Mouse (Mus musculus): Measurements from ENCODE around the gene Unk.

Unk gene

DNA sequence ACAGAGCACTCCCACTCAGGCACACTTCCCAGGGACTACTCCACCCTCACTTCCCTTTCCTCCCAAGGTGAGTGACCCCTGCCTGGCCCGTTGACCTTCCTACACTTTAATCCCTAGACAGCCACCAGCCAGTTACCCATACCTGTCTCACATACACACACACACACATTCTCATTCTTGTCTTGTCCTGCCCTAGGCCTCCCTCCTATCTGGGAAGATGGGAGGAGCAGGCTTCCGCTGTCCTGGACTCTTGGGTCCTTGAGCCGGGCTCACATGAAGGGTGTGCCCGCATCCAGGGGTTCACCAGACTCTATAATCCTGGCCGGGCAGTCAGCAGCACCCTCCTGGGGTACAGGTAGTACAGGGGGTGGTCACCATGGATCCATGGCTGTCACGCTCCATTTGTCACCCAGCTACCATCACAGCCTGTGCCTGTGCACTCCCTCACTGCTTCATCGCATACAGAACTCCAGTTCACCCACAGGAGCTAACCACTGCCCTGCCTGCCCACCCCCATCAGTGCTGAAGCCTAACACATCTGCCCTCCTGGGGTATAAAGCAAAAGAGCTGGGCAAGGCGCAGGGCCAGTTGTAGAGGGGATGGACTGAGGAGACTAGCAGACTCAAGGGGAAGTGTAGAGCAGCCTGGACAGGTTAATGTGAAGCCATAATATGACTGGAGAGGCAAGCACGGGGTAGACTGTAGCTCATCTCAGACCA is 24.3 kb upstream of the Unk start:
- no peak for TF ChIP-seq GATA4 (IDR thresholded peaks at IDR 0.05; ENCODE audit: insufficient replicate concordance, low read length)

- no peak for TF ChIP-seq GATA4 (IDR thresholded peaks at IDR 0.05; ENCODE audit: insufficient replicate concordance, low read length)
Observed at GRCm38 (mm10) chr11:116007095-116007850, 22.8 kb upstream of the Unk start.

- TF ChIP-seq GATA4 (IDR thresholded peaks at IDR 0.05; ENCODE audit: insufficient replicate concordance, low read length) = no peak
Observed at GRCm38 (mm10) chr11:116008411-116008810, 21.7 kb upstream of the Unk start.

DNA sequence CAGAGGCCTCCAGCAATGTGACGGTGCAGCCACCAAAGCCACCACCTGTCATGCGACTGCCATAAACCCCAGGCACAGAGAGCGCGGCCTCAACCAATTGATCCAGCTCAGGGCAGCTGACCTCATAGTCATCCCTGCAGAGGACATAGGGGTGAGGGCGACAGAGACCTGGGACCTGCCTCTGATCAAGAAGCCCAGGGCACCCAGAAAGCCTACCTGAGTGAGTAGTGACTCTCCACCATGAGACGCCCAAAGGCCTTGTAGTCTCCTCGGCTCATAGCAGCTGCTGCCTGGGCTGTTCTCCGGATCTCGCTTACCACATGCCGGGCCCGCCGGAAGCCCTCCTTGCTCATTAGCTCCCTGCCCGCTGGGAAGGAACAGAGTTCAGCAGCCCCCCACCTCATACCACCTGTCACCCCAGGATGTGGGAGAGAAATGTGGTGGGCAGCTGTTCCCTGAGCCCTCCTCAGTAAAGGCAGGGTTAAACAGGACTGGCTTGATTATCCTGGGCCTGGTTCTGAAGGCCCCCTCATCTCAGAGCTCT is 21.2 kb upstream of the Unk start:
- TF ChIP-seq GATA4 (IDR thresholded peaks at IDR 0.05; ENCODE audit: insufficient replicate concordance, low read length) = no peak

DNA sequence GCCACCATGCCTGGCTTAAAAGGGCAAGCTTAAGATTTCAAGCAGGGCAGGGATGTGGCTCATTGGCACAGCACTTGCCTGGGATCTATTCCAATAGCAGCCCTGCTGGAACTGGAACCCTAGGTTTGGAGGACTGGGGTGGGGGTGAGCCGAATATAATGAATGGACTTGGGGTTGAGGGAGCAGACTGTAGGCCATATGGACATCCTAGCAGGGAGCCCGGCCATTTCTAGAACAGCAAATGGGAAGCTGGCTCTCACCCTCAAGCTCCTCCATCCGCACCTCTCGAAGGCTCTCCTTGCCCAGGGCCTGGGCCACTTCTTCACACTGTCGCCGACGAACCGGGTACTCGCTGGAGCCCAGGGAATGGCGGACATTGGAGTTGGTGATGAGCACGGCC is 20.5 kb upstream of the Unk start:
- TF ChIP-seq GATA4 (IDR thresholded peaks at IDR 0.05; ENCODE audit: insufficient replicate concordance, low read length) = no peak

DNA sequence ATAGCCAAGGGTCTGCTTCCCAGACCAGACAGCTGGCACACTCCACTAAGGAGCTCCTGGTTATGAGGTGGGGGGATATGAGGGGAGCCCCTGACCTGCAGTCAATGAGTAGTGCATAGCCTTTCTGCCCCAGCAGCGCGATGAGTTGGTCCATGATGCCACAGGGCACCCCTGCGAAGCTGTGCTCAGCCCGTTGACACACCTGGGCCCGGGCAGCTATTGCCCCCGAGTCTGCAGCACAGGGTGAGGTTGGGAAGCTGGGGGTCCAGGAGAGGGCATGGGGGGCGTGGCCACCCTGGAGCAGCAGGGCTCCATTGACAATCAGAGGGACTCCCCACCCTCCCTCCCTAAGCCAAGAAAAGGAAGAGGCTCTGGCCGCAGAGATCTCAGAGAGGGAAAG is 20.0 kb upstream of the Unk start:
- no peak for TF ChIP-seq GATA4 (IDR thresholded peaks at IDR 0.05; ENCODE audit: insufficient replicate concordance, low read length)

- TF ChIP-seq GATA4 (IDR thresholded peaks at IDR 0.05; ENCODE audit: insufficient replicate concordance, low read length) = no peak
Observed at GRCm38 (mm10) chr11:116010948-116011347, 19.2 kb upstream of the Unk start.

DNA sequence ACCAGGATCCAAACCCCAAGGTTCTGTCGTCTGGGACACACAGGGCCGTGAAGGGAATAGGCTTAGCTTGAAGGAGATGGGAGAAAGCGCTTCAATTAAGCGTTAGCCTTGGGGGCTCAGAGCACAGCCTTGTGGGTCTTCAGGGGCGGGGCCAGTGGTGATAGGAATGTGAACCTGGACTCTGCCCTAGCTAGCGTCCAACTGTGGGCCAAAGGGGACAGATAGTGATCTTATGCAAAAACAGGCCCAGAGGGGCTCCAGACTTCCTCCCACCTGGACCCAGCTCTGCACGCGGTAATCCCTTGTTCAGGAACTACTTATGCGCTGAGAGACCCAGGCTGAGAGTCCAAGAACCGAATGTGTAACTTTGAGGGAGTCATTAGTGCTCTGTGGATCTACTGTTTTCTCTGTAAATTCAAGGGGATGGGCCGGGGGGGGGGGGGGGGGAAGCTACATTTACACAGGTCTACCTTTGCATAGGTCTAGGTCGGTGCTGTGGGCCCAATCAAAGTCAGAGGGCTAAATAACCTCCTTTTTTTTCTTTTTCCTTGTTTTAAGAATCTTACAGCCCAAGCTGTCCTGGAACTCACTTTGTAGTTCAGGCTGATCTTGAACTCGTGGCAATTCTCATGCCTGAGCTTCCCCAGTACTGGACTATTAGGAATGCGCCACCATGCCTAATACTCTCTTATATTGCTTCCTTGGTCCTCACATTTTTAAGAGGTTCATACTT is 18.4 kb upstream of the Unk start:
- no peak for TF ChIP-seq GATA4 (IDR thresholded peaks at IDR 0.05; ENCODE audit: insufficient replicate concordance, low read length)

- TF ChIP-seq GATA4 (IDR thresholded peaks at IDR 0.05; ENCODE audit: insufficient replicate concordance, low read length) = no peak
Observed at GRCm38 (mm10) chr11:116012262-116012947, 17.7 kb upstream of the Unk start, which contains the start of gene Galk1. Galk1 (minus strand) TSS chr11:116012719.

- TF ChIP-seq GATA4 (IDR thresholded peaks at IDR 0.05; ENCODE audit: insufficient replicate concordance, low read length) = no peak
Observed at GRCm38 (mm10) chr11:116014821-116015220, 15.3 kb upstream of the Unk start.

DNA sequence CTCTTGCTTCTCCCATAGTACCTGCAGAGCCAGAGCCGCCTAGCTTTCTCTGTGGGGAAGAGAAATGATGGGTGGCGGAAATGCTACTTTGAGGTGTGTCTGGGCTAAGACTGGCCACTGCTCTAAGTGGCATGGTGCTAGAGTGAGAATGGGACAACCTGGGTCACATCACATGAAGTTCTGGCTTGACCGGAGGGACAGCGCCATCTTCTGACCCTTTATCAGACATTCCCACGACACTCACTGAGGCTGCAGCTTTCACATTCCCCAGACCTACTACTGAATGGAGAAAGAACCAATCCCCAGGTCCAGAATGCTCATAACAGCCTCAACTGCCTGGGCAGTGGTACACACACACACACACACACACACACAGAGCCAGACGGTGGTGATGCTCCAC is 12.0 kb upstream of the Unk start:
- TF ChIP-seq GATA4 (IDR thresholded peaks at IDR 0.05; ENCODE audit: insufficient replicate concordance, low read length) = no peak

DNA sequence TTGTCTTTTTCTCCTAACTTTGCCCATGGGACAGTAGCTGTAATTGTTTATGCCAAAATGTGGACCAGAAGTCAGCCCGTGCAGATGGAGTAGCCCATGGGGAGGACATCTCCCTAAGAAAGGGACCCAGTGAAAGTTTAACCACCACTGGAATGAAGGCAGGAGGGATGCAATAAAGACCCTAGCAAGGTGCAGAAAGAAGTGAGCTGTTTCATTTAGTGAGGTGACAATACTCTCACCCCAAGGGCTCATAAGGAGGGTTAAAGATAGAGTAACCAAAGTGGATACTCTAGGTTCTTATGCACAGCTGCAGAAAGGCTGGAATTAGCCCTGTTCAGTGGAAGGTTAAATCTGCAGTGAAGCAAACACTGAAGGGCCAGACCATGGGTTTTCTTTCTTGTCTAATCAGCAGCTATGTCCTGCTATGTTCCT is 10.7 kb upstream of the Unk start:
- TF ChIP-seq GATA4 (IDR thresholded peaks at IDR 0.05; ENCODE audit: insufficient replicate concordance, low read length) = no peak

DNA sequence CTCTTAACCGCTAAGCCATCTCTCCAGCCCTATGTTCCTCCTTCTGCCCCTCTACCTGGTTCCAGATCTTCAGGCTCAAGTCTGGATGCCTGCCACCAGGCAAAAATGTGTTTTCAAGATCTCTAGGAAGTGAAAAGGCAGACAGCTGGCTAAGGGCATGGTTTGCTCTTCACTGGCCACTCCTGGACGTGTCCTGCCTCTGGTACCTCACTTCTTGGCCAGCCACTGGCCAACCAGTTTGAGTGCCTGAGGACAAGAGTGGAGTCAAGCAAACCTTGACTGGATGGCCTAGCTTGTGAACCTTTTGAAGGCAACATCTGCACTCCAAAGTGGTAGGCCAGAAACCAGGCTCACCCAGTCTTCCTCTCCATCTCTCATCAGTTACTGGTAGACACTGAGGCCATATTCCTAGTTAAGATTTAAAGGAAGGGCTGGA is 10.1 kb upstream of the Unk start:
- no peak for TF ChIP-seq GATA4 (IDR thresholded peaks at IDR 0.05; ENCODE audit: insufficient replicate concordance, low read length)

DNA sequence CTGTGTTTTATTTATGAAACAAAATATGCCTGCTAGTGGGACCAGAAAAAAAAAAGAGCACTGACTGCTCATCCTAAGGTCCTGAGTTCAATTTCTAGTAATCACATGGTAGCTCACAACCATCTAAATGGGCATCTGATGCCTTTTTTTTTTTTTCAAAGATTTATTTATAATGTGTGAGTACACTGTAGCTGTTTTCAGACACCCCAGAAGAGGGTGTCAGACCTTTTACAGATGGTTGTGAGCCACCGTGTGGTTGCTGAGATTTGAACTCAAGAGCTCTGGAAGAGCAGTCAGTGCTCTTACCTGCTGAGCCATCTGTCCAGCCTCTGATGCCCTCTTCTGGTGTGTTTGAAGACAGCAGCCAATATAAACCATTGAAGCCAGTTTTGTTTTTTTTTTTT is 9.6 kb upstream of the Unk start:
- no peak for TF ChIP-seq GATA4 (IDR thresholded peaks at IDR 0.05; ENCODE audit: insufficient replicate concordance, low read length)

Measured in liver, adult (tissue).